Mouse (Mus musculus): Measurements from ENCODE around the gene Wipf2. TPM values are rescaled to one million over a fixed set of nuclear protein-coding genes. Genes with fewer than 3 reads are reported as not detected.

The Wipf2 gene
- polyA plus RNA-seq, 1 experiment = 36.5 TPM

GRCm38 (mm10) chr11:98863751-98864429 is 452 bp downstream of the Wipf2 start:
- Histone ChIP-seq H3K36me3 (ENCODE audit: control insufficient read depth, insufficient read depth, low read length, poor library complexity, severe bottlenecking) (peaks cover 5% of the 10 kb centered on the region), H3K27ac (ENCODE audit: insufficient read depth, low read length) (peak overlapping the region; percentile 82), H3K9me3 (replicated peaks; ENCODE audit: control insufficient read depth, insufficient read depth, low read length, poor library complexity, severe bottlenecking) (no peaks in the 10 kb centered on the region)

DNA sequence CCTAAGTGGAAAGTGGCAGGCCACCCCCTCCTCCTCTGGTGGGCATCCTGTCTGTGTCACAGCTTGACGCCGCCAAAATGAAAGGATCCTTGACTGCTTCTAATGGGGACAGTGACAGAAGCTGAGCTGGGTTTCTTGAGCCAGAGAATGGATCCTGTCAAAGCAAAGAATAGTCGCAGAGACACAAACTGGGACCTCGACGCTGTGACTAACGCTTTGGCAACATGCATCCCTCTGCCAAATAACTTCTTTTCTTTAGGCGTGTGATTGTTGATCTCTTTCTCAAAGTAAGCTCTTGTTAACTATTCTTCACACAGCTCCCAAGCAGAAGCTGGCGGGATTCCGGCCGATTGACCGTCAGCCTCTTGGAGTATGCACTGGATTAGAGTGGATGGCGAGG is 3.9 kb downstream of the Wipf2 start:
- Histone ChIP-seq H3K9me3 (replicated peaks; ENCODE audit: control insufficient read depth, insufficient read depth, low read length, poor library complexity, severe bottlenecking) (no peaks in the 10 kb centered on the region), H3K27ac (ENCODE audit: insufficient read depth, low read length) (no peak overlapping the region), H3K27me3 (ENCODE audit: control insufficient read depth, insufficient read depth, low read length, poor library complexity, severe bottlenecking) (no peaks in the 10 kb centered on the region), H3K4me1 (ENCODE audit: control insufficient read depth, insufficient read depth, low read length) (no peaks in the 10 kb centered on the region), H3K36me3 (ENCODE audit: control insufficient read depth, insufficient read depth, low read length, poor library complexity, severe bottlenecking) (peaks cover 12% of the 10 kb centered on the region), H3K9ac (ENCODE audit: low read depth, poor library complexity, severe bottlenecking) (no peak overlapping the region), H3K4me3 (ENCODE audit: low read depth, low read length) (no peak overlapping the region)
- TF ChIP-seq POLR2A (IDR thresholded peaks at IDR 0.05; ENCODE audit: insufficient read depth, low read length) (no peak), CTCF (IDR thresholded peaks at IDR 0.05; ENCODE audit: low read depth, low read length) (no peak), EP300 (IDR thresholded peaks at IDR 0.05; ENCODE audit: insufficient read depth, low read depth, low read length) (no peak)

More at GRCm38 (mm10) chr11:98863751-98864429, 452 bp downstream of the Wipf2 start:
- TF ChIP-seq EP300 (IDR thresholded peaks at IDR 0.05; ENCODE audit: insufficient read depth, low read depth, low read length) = no peak
- H3K9ac ChIP-seq (ENCODE audit: low read depth, poor library complexity, severe bottlenecking) = peak overlapping the region; percentile 75
- H3K4me3 ChIP-seq (ENCODE audit: low read depth, low read length) = peak overlapping the region; percentile 65
- H3K27me3 ChIP-seq (ENCODE audit: control insufficient read depth, insufficient read depth, low read length, poor library complexity, severe bottlenecking) = no peaks in the 10 kb centered on the region
- peaks cover 1% of the 10 kb centered on the region for H3K4me1 ChIP-seq (ENCODE audit: control insufficient read depth, insufficient read depth, low read length)

DNA sequence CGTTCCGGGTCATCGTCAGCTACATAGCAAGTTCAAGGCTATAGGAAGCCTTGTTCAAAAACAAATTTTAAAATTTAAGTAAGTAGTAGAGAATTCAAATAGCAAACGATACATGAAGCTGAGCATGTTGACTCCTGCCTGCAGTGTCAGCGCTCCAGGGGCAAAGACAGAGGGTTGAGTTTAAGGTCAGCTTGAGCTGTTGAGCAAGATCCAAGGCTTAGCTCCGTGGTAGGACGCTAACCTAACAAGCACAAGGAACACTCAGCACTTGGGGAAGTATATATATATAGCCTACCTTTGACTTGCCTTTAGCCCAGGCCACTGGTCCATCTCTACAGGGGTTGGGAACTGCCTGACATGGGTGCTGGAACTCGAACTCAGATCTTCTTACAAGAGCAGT is 6.5 kb downstream of the Wipf2 start:
- H3K27me3 ChIP-seq (ENCODE audit: control insufficient read depth, insufficient read depth, low read length, poor library complexity, severe bottlenecking) = no peaks in the 10 kb centered on the region
- no peak overlapping the region for H3K4me3 ChIP-seq (ENCODE audit: low read depth, low read length)
- TF ChIP-seq POLR2A (IDR thresholded peaks at IDR 0.05; ENCODE audit: insufficient read depth, low read length) (no peak), EP300 (IDR thresholded peaks at IDR 0.05; ENCODE audit: insufficient read depth, low read depth, low read length) (no peak), CTCF (IDR thresholded peaks at IDR 0.05; ENCODE audit: low read depth, low read length) (no peak)
- no peak overlapping the region for H3K9ac ChIP-seq (ENCODE audit: low read depth, poor library complexity, severe bottlenecking)
- H3K9me3 ChIP-seq (replicated peaks; ENCODE audit: control insufficient read depth, insufficient read depth, low read length, poor library complexity, severe bottlenecking) = no peaks in the 10 kb centered on the region
- peaks cover 12% of the 10 kb centered on the region for H3K36me3 ChIP-seq (ENCODE audit: control insufficient read depth, insufficient read depth, low read length, poor library complexity, severe bottlenecking)
- H3K27ac ChIP-seq (ENCODE audit: insufficient read depth, low read length) = no peak overlapping the region
- H3K4me1 ChIP-seq (ENCODE audit: control insufficient read depth, insufficient read depth, low read length) = no peaks in the 10 kb centered on the region

DNA sequence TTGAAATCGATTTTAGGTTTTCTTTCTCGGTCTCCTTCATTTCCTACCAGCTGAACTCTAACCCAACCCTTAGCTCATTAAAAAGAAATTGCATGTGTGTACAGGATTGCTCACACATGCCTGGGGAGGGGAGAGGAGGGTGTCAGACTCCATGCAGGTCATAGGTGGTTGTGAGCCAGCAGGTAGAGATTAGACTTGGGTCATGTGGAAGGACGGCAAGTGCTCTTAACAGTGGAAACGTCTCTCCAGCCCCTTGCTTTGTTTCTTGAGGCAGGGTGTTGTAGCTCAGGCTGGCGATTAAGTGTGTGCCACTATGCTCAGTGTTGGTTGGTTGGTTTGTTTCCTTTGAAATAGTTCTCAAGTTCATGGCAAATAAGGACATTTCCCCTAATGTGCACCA is 7.4 kb downstream of the Wipf2 start:
- Histone ChIP-seq H3K9me3 (replicated peaks; ENCODE audit: control insufficient read depth, insufficient read depth, low read length, poor library complexity, severe bottlenecking) (no peaks in the 10 kb centered on the region), H3K4me3 (ENCODE audit: low read depth, low read length) (no peak overlapping the region), H3K27ac (ENCODE audit: insufficient read depth, low read length) (no peak overlapping the region), H3K27me3 (ENCODE audit: control insufficient read depth, insufficient read depth, low read length, poor library complexity, severe bottlenecking) (no peaks in the 10 kb centered on the region), H3K36me3 (ENCODE audit: control insufficient read depth, insufficient read depth, low read length, poor library complexity, severe bottlenecking) (peaks cover 12% of the 10 kb centered on the region), H3K9ac (ENCODE audit: low read depth, poor library complexity, severe bottlenecking) (no peak overlapping the region), H3K4me1 (ENCODE audit: control insufficient read depth, insufficient read depth, low read length) (no peaks in the 10 kb centered on the region)
- TF ChIP-seq POLR2A (IDR thresholded peaks at IDR 0.05; ENCODE audit: insufficient read depth, low read length) (no peak), EP300 (IDR thresholded peaks at IDR 0.05; ENCODE audit: insufficient read depth, low read depth, low read length) (no peak), CTCF (IDR thresholded peaks at IDR 0.05; ENCODE audit: low read depth, low read length) (no peak)

DNA sequence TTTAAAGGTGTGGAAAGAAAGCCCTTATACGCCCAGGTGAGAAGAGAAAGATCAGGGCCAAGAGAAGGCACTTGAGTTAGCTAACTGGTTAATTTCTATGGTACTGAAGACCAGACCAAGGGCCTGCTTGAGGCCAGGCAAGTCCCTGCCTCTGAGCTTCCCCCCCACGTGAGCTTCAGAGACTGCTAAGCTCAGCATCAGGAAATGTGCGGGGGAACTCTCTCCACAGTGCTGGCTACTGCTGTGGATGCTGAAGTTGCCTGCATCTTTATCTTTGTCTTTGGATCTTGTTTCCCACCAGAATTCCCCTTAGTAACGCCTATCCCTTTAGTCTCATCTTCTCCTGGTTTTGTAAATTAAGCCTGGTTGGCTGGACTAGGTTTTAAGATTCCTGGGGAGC is 8.0 kb downstream of the Wipf2 start:
- no peak overlapping the region for H3K27ac ChIP-seq (ENCODE audit: insufficient read depth, low read length)
- no peak overlapping the region for H3K4me3 ChIP-seq (ENCODE audit: low read depth, low read length)
- no peaks in the 10 kb centered on the region for H3K4me1 ChIP-seq (ENCODE audit: control insufficient read depth, insufficient read depth, low read length)
- H3K27me3 ChIP-seq (ENCODE audit: control insufficient read depth, insufficient read depth, low read length, poor library complexity, severe bottlenecking) = no peaks in the 10 kb centered on the region
- no peak overlapping the region for H3K9ac ChIP-seq (ENCODE audit: low read depth, poor library complexity, severe bottlenecking)
- TF ChIP-seq EP300 (IDR thresholded peaks at IDR 0.05; ENCODE audit: insufficient read depth, low read depth, low read length) (no peak), CTCF (IDR thresholded peaks at IDR 0.05; ENCODE audit: low read depth, low read length) (no peak), POLR2A (IDR thresholded peaks at IDR 0.05; ENCODE audit: insufficient read depth, low read length) (no peak)
- no peaks in the 10 kb centered on the region for H3K9me3 ChIP-seq (replicated peaks; ENCODE audit: control insufficient read depth, insufficient read depth, low read length, poor library complexity, severe bottlenecking)
- peaks cover 12% of the 10 kb centered on the region for H3K36me3 ChIP-seq (ENCODE audit: control insufficient read depth, insufficient read depth, low read length, poor library complexity, severe bottlenecking)

GRCm38 (mm10) chr11:98872040-98872439 is 8.6 kb downstream of the Wipf2 start:
- no peaks in the 10 kb centered on the region for H3K27me3 ChIP-seq (ENCODE audit: control insufficient read depth, insufficient read depth, low read length, poor library complexity, severe bottlenecking)
- no peak overlapping the region for H3K4me3 ChIP-seq (ENCODE audit: low read depth, low read length)
- TF ChIP-seq CTCF (IDR thresholded peaks at IDR 0.05; ENCODE audit: low read depth, low read length) = no peak
- H3K9ac ChIP-seq (ENCODE audit: low read depth, poor library complexity, severe bottlenecking) = no peak overlapping the region
- peaks cover 11% of the 10 kb centered on the region for H3K36me3 ChIP-seq (ENCODE audit: control insufficient read depth, insufficient read depth, low read length, poor library complexity, severe bottlenecking)
- no peak overlapping the region for H3K27ac ChIP-seq (ENCODE audit: insufficient read depth, low read length)
- H3K9me3 ChIP-seq (replicated peaks; ENCODE audit: control insufficient read depth, insufficient read depth, low read length, poor library complexity, severe bottlenecking) = no peaks in the 10 kb centered on the region
- no peaks in the 10 kb centered on the region for H3K4me1 ChIP-seq (ENCODE audit: control insufficient read depth, insufficient read depth, low read length)
